Mouse (Mus musculus) forebrain, embryonic 12.5 days (tissue): ENCODE results near the gene Lhfp. TPM values are rescaled to one million over a fixed set of nuclear protein-coding genes. Genes with fewer than 3 reads are reported as not detected.
A peak's percentile ranks its signal among the peaks of the same experiment; 100 is the strongest.

Source experiments
- ATAC-seq: fragments of 200-750 bp; cut with Nextera tagmentation; 2 replicates; pipeline ENCODE4 v1.8.0; 2017; ENCODE audit warnings: moderate TSS enrichment; ENCODE audit not compliant: low FRiP score
- H3K27ac ChIP-seq: fragments of 300-500 bp; sonication (generic); 2 replicates; pipeline ENCODE4 v1.5.1; 2016; ENCODE audit warnings: mild to moderate bottlenecking
- H3K27me3 ChIP-seq: fragments of 300-500 bp; sonication (generic); 2 replicates; pipeline ENCODE4 v1.6.1; 2016; ENCODE audit warnings: mild to moderate bottlenecking
- H3K36me3 ChIP-seq: fragments of 300-500 bp; sonication (generic); replicated peaks from 2 replicates; pipeline ENCODE4 v1.6.1; 2016; ENCODE audit warnings: mild to moderate bottlenecking
- H3K4me1 ChIP-seq: fragments of 300-500 bp; sonication (generic); 2 replicates; pipeline ENCODE4 v1.6.1; 2016
- H3K4me2 ChIP-seq: fragments of 300-500 bp; sonication (generic); 2 replicates; pipeline ENCODE4 v1.6.1; 2016; ENCODE audit warnings: mild to moderate bottlenecking, moderate library complexity
- H3K4me3 ChIP-seq: fragments of 300-500 bp; sonication (generic); replicated peaks from 2 replicates; pipeline ENCODE4 v1.5.1; 2016; ENCODE audit warnings: mild to moderate bottlenecking
- H3K9ac ChIP-seq: fragments of 300-500 bp; sonication (generic); 2 replicates; pipeline ENCODE4 v1.6.1; 2016; ENCODE audit warnings: mild to moderate bottlenecking
- H3K9me3 ChIP-seq: fragments of 300-500 bp; sonication (generic); 2 replicates; pipeline ENCODE4 v1.6.1; 2016
- WGBS: fragments of 180-500 bp; shearing (Covaris S2); methylation state at CpG from one replicate; pipeline ENCODE4 v1.1.7; 2016; 5-methylcytosine and 5-hydroxymethylcytosine counted together
- polyA plus RNA-seq: library from polyadenylated mRNA; unstranded; fragments of >200 nt; fragmentation: Nextera tagmentation; extraction: Ambion mirVana; gene quantifications from 2 replicates; pipeline ENCODE4 v1.2.1, GENCODE M21; 2016

Lhfp gene
- 28.9 and 33.4 TPM in 2 replicates for polyA plus RNA-seq

GRCm38 (mm10) chr3:53041411-53042239 lies at the start of gene Lhfp:
Gene Lhfp, plus strand, starts transcription at chr3:53041528.
- under 1% methylated on average over 58 of the region's 58 CpGs for WGBS

DNA sequence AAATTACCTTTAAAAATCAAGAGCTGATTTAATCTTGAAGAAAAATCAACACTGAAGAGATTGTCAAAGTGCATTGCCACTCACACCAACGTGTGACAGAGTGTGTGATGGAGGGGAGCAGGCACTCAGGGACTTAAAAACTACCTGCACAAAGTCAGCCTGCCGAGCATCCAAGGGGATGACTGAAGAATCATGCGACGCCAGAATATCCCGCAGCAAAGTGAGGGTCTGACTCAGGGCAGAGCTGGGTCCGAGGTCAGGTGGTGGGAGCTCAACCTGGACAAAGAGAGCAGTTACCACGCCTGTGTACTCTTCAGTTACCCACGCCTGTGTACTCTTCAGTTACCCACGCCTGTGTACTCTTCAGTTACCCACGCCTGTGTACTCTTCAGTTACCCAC lies 48.0 kb upstream of the Lhfp start:
- H3K27ac ChIP-seq = no peak overlapping the region
- H3K4me2 ChIP-seq = no peak overlapping the region
- no peak overlapping the region for H3K9ac ChIP-seq
- no peaks in the 10 kb centered on the region for H3K4me1 ChIP-seq
- no peaks in the 10 kb centered on the region for H3K9me3 ChIP-seq
- no peaks in the 10 kb centered on the region for H3K27me3 ChIP-seq
- no peak overlapping the region for H3K4me3 ChIP-seq
- ATAC-seq = no peak
- WGBS = 89% methylated on average over 10 of the region's 10 CpGs
- H3K36me3 ChIP-seq = peaks cover 61% of the 10 kb centered on the region

More at GRCm38 (mm10) chr3:53041411-53042239, at the start of gene Lhfp:
- Histone ChIP-seq H3K4me2 (peak within 1 kb of the TSS; percentile 85), H3K27me3 (peaks cover 15% of the 10 kb centered on the region), H3K27ac (peak within 1 kb of the TSS; percentile 59; the same call in 1 of the 2 replicates), H3K9me3 (no peaks in the 10 kb centered on the region), H3K4me1 (peaks cover 17% of the 10 kb centered on the region), H3K9ac (peak within 1 kb of the TSS; percentile 72), H3K36me3 (no peaks in the 10 kb centered on the region), H3K4me3 (peak within 1 kb of the TSS; percentile 69)
- ATAC-seq = peak; percentile 92

DNA sequence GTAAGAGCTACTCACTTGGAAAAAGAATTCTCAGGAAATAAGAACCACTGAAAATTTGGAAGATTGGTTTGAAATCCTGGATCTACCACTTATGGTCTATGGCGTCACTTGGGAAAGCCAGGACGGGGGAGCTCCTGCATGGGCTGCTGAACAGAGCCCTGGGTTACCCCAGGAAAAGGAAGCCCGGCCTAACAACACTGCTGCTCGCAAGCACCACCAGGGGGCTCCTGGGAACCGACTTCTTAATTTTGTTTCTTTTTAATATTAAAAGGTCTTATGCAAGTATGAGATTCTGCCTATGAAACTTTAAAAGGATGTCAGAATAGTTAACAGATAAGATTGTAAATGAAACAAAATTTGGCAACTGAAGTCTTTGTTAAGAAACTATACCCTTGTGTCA lies 46.7 kb upstream of the Lhfp start:
- Histone ChIP-seq H3K27me3 (no peaks in the 10 kb centered on the region), H3K4me3 (no peak overlapping the region), H3K9me3 (no peaks in the 10 kb centered on the region), H3K36me3 (peaks cover 58% of the 10 kb centered on the region), H3K9ac (no peak overlapping the region), H3K4me1 (no peaks in the 10 kb centered on the region), H3K27ac (no peak overlapping the region), H3K4me2 (no peak overlapping the region)
- ATAC-seq = no peak
- 68% methylated on average over 5 of the region's 5 CpGs for WGBS

DNA sequence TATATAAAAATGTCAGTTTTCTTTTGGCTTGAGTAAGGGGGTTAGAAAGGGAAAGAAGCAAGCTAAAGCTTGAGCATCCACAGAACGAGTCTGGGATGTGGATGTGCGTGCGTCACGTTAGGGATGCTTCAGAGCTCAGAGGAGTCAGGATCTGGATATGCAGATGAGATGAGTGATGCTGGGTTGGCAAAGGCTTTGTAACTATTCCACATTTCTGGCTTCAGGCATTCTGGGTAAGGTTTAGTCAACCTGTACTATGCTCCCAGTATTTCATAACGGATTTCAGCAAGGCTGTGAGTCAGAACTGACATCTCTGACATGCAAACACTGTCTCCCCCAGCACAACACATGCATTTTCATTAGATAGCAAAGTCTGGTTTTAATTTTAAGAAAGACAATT lies 44.7 kb upstream of the Lhfp start:
- H3K36me3 ChIP-seq = peaks cover 67% of the 10 kb centered on the region
- 92% methylated on average over 5 of the region's 5 CpGs for WGBS

GRCm38 (mm10) chr3:52997381-52997780 lies 43.9 kb upstream of the Lhfp start:
- Histone ChIP-seq H3K27ac (no peak overlapping the region), H3K36me3 (peaks cover 68% of the 10 kb centered on the region), H3K9ac (no peak overlapping the region), H3K4me2 (no peak overlapping the region), H3K4me1 (no peaks in the 10 kb centered on the region), H3K9me3 (no peaks in the 10 kb centered on the region), H3K27me3 (no peaks in the 10 kb centered on the region), H3K4me3 (no peak overlapping the region)
- WGBS = 90% methylated on average over 1 of the region's 1 CpGs
- no peak for ATAC-seq

More for the DNA sequence above, 44.7 kb upstream of the Lhfp start:
- Histone ChIP-seq H3K4me1 (no peaks in the 10 kb centered on the region), H3K4me3 (no peak overlapping the region), H3K27me3 (no peaks in the 10 kb centered on the region), H3K4me2 (no peak overlapping the region), H3K9me3 (no peaks in the 10 kb centered on the region), H3K9ac (no peak overlapping the region), H3K27ac (no peak overlapping the region)
- ATAC-seq = no peak

DNA sequence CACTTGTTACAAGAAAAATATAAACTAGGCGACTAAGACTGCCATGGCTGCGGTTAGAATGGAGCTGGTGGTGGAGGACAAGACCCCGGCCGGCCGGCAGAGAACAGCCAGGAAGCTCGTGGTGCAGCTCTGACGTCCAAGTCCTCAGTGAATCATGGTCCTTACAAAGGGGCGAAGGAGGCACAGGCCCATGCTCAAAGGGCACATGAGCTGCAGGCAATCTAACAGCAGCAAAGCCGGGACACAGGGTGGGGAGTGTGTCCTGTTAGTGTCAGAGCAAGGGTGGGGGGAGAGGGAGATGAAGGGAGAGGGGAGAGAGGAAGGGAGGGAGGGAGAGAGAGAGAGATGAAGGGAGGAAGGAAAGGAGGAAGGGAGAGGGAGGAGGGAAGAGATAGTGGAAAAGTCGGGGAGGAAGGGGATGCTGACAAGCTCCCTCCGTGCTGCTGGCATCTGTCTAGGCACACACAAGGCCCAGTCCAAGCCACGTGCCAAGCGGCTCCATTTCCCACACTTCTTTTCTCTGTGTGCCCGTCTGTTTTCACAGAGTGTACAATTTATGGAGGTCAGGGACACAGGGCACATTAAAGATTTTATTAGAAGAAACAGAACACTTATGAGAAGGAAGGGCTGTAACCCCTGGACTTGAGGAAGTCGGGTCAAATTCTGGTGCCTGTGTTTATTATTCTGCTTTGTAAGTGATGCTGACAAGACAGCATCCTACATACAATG lies 42.1 kb upstream of the Lhfp start:
- H3K36me3 ChIP-seq = peaks cover 56% of the 10 kb centered on the region
- H3K4me1 ChIP-seq = no peaks in the 10 kb centered on the region
- H3K4me2 ChIP-seq = no peak overlapping the region
- H3K27me3 ChIP-seq = no peaks in the 10 kb centered on the region
- H3K9ac ChIP-seq = no peak overlapping the region
- H3K4me3 ChIP-seq = no peak overlapping the region
- no peak for ATAC-seq
- H3K27ac ChIP-seq = no peak overlapping the region
- 88% methylated on average over 15 of the region's 15 CpGs for WGBS
- H3K9me3 ChIP-seq = no peaks in the 10 kb centered on the region

- ATAC-seq = no peak
- peaks cover 54% of the 10 kb centered on the region for H3K36me3 ChIP-seq
- H3K27ac ChIP-seq = no peak overlapping the region
- no peaks in the 10 kb centered on the region for H3K9me3 ChIP-seq
- no peak overlapping the region for H3K4me2 ChIP-seq
- no peak overlapping the region for H3K9ac ChIP-seq
- H3K4me1 ChIP-seq = no peaks in the 10 kb centered on the region
- 76% methylated on average over 3 of the region's 3 CpGs for WGBS
- H3K27me3 ChIP-seq = no peaks in the 10 kb centered on the region
- no peak overlapping the region for H3K4me3 ChIP-seq
Measured at GRCm38 (mm10) chr3:52999996-53000395, 41.3 kb upstream of the Lhfp start.

DNA sequence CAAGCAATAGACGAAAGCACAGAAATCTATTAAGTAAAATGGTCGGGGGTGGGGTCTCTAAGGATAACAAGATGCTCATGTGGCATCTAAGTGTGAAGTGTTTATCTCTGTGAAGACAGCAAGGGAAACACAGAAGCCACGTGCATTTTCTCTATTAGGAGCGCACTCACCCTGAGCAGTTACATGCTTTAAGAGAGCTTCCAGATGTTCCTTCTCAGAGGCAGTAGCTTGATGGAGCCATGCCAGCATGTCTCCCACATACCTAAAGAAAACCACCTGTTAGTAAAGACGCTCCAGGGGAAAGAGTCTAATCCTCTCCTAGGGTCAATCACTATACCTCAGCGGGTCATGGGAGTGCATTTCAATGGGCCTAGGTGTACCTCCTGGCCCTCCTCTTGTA lies 39.3 kb upstream of the Lhfp start:
- WGBS = 76% methylated on average over 6 of the region's 6 CpGs
- no peak overlapping the region for H3K9ac ChIP-seq
- no peaks in the 10 kb centered on the region for H3K4me1 ChIP-seq
- peaks cover 54% of the 10 kb centered on the region for H3K36me3 ChIP-seq
- H3K27ac ChIP-seq = no peak overlapping the region
- no peak overlapping the region for H3K4me3 ChIP-seq
- H3K27me3 ChIP-seq = no peaks in the 10 kb centered on the region
- H3K4me2 ChIP-seq = no peak overlapping the region
- no peak for ATAC-seq
- H3K9me3 ChIP-seq = no peaks in the 10 kb centered on the region

GRCm38 (mm10) chr3:53004406-53005114 lies 36.8 kb upstream of the Lhfp start:
- Histone ChIP-seq H3K4me2 (no peak overlapping the region), H3K27me3 (no peaks in the 10 kb centered on the region), H3K27ac (no peak overlapping the region), H3K4me1 (no peaks in the 10 kb centered on the region), H3K36me3 (peaks cover 59% of the 10 kb centered on the region), H3K9me3 (no peaks in the 10 kb centered on the region), H3K4me3 (no peak overlapping the region), H3K9ac (no peak overlapping the region)
- no peak for ATAC-seq
- WGBS = 69% methylated on average over 2 of the region's 2 CpGs

DNA sequence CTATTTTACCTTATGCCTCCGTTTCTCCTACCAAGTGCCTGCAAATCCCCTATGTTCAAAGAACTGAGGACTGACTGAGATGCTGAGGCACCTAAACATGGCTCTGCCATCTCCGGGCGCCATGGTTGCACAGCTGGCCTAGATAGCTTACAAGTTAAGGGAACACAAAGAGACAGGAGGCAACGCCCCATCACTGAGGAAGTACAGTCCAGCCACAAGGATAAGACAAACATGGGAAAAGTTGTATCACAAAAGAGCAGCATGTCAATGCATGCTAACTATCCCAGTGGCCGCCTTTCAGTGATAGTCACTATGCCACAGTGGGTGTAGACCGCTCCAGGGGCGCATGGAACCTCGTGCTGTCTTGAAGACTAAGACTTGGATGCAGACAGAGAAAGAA lies 33.9 kb upstream of the Lhfp start:
- H3K27ac ChIP-seq = no peak overlapping the region
- peaks cover 52% of the 10 kb centered on the region for H3K36me3 ChIP-seq
- H3K27me3 ChIP-seq = no peaks in the 10 kb centered on the region
- H3K4me3 ChIP-seq = no peak overlapping the region
- H3K9ac ChIP-seq = no peak overlapping the region
- no peak for ATAC-seq
- H3K4me1 ChIP-seq = no peaks in the 10 kb centered on the region
- H3K9me3 ChIP-seq = no peaks in the 10 kb centered on the region
- no peak overlapping the region for H3K4me2 ChIP-seq
- WGBS = 91% methylated on average over 8 of the region's 8 CpGs

- peak; percentile 95 for ATAC-seq
- WGBS = 6% methylated on average over 53 of the region's 53 CpGs
- Histone ChIP-seq H3K27ac (peak within 1 kb of the TSS; percentile 73; the same call in 1 of the 2 replicates), H3K9ac (peak within 1 kb of the TSS; percentile 79), H3K27me3 (no peaks in the 10 kb centered on the region), H3K4me1 (peaks cover 5% of the 10 kb centered on the region), H3K9me3 (no peaks in the 10 kb centered on the region), H3K4me2 (peak within 1 kb of the TSS; percentile 57), H3K4me3 (peak within 1 kb of the TSS; percentile 81), H3K36me3 (peaks cover 16% of the 10 kb centered on the region)
Measured at GRCm38 (mm10) chr3:53016436-53017340, 24.6 kb upstream of the Lhfp start, which contains the start of gene Cog6. Gene Cog6, minus strand, starts transcription at chr3:53017237.
